34 mouse cellular contexts compared by ENCODE assay signal in the genomic region with DNA sequence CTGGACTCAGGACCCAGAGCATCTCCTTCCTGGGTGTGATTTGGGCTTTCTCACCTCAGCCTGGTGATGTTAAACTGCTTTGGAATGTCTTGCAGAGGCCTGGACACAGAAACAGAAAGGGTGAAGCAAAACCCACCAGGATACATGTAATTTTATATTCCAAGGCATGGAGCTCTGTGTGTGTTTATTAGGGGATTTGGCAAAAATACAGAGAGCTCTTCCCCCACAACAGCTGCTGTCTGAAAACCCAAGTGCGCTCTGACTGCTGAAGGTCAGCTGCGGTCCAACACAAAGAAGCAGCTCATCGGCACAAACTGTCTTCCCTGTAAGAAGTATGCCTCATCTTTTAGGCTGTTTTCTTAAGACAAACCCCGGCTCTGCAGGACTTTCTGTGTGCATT. TPM values are rescaled to one million over a fixed set of nuclear protein-coding genes. Genes with fewer than 3 reads are reported as not detected.
DNase-seq lines count a peak whose midpoint lies in the region; ATAC-seq and TF ChIP-seq lines count a peak whose summit lies in the region.
"Had no signal": no experiment of that assay in that cellular context is flagged by ENCODE, and none has a peak within 500 bp of the region (broad histone marks: within the 10 kb centered on the region; RNA-seq: fewer than 3 reads in every experiment).

No protein-coding gene starts in this region.

- H3K4me1 ChIP-seq in hindbrain, postnatal 0 days (ENCODE audit: insufficient read depth, low read length) = 0 out of 2 replicates have a peak, but pooled peaks cover 5% of the 10 kb centered on the region
- H3K4me1 ChIP-seq in hindbrain, embryonic 10.5 days (replicated peaks) = no peaks in the 10 kb centered on the region
- H3K4me1 ChIP-seq: heart, embryonic 15.5 days had no signal

- no peaks in the 10 kb centered on the region for H3K9me3 ChIP-seq in hindbrain, postnatal 0 days (ENCODE audit: low read length)
- H3K9me3 ChIP-seq in hindbrain, embryonic 10.5 days = no peaks in the 10 kb centered on the region
- H3K9me3 ChIP-seq: heart, embryonic 15.5 days had no signal

- H3K27me3 ChIP-seq in hindbrain, postnatal 0 days (ENCODE audit: insufficient read depth, low read length) = no peaks in the 10 kb centered on the region
- no peaks in the 10 kb centered on the region for H3K27me3 ChIP-seq in hindbrain, embryonic 10.5 days (ENCODE audit: insufficient read depth, poor library complexity, severe bottlenecking)
- H3K27me3 ChIP-seq: heart, embryonic 15.5 days had no signal

- peak overlapping the region; percentile 41 for H3K27ac ChIP-seq in hindbrain, postnatal 0 days
- H3K27ac ChIP-seq in hindbrain, embryonic 10.5 days = no peak overlapping the region
- H3K27ac ChIP-seq: heart, embryonic 15.5 days; left cerebral cortex, adult 2 months had no signal

- no peak overlapping the region for H3K4me3 ChIP-seq in hindbrain, postnatal 0 days (ENCODE audit: low read length)
- H3K4me3 ChIP-seq in hindbrain, embryonic 10.5 days = no peak overlapping the region
- H3K4me3 ChIP-seq: heart, embryonic 15.5 days; left cerebral cortex, adult 2 months had no signal

- WGBS in hindbrain, postnatal 0 days = 52% methylated on average over 4 of the region's 4 CpGs
- 90% methylated on average over 4 of the region's 4 CpGs for WGBS in hindbrain, embryonic 10.5 days

- ATAC-seq in hindbrain, postnatal 0 days = 0 out of 2 replicates have a peak, but pooled peaks have one; percentile 51
- ATAC-seq: activated CD4-positive, CD25-positive, alpha-beta regulatory T cell, adult 4 months; liver, postnatal 0 days had no signal

- H3K4me2 ChIP-seq in hindbrain, postnatal 0 days (ENCODE audit: low read depth, low read length) = no peak overlapping the region
- H3K4me2 ChIP-seq: heart, embryonic 15.5 days; liver, embryonic 11.5 days; midbrain, embryonic 11.5 days had no signal

- no peak for TF ChIP-seq CTCF in hindbrain, postnatal 0 days (IDR thresholded peaks at IDR 0.05; ENCODE audit: low read depth)

- H3K9ac ChIP-seq in hindbrain, postnatal 0 days (replicated peaks; ENCODE audit: low read length) = no peak overlapping the region
- H3K9ac ChIP-seq: heart, embryonic 15.5 days; liver, postnatal 0 days had no signal

- H3K36me3 ChIP-seq in hindbrain, postnatal 0 days (ENCODE audit: insufficient read depth, low read length) = no peaks in the 10 kb centered on the region
- no peaks in the 10 kb centered on the region for H3K36me3 ChIP-seq in hindbrain, embryonic 10.5 days
- H3K36me3 ChIP-seq: heart, embryonic 15.5 days had no signal

- DNase-seq in cerebellum, postnatal 10 days = peak; percentile 51 to 61
- no peak for DNase-seq in cerebellum, adult 9-10 months
- peak; percentile 40 for DNase-seq in hindbrain, postnatal 0 days (ENCODE audit: low spot score)
- DNase-seq in hindbrain, embryonic 10.5 days (ENCODE audit: low spot score) = no peak
- peak; percentile 13 for DNase-seq in layer of hippocampus, adult 9-11 months
- no peak for DNase-seq in layer of hippocampus, adult 9-10 months (ENCODE audit: low spot score)
- DNase-seq in right cerebral cortex, postnatal 25 days = peak; percentile 5
- DNase-seq in right cerebral cortex, postnatal 36 days (ENCODE audit: low spot score in 2 of 2) = no peak
- DNase-seq: adrenal gland, adult 8-10 months; cerebellum, adult 8-10 months; heart, postnatal 36 days; kidney, adult 2 months; kidney, postnatal 36 days; liver, postnatal 0 days; lung, postnatal 14 days; right cerebral cortex, adult 18-20 months; thymus, adult 18-20 months; thymus, postnatal 36 days had no signal

RNA-seq across cellular contexts. Expression of a gene that starts 15.9 kb away (rescaled TPM):
- total RNA-seq in hindbrain, postnatal 0 days (2014; rRNA removed) = not detected in 2 replicates
- not detected in 2 replicates for polyA plus RNA-seq in hindbrain, postnatal 0 days (2015; fragmentation: Nextera tagmentation; extraction: Ambion mirVana)
- polyA plus RNA-seq in hindbrain, embryonic 10.5 days (2016; fragmentation: Nextera tagmentation; extraction: Ambion mirVana) = not detected in 2 replicates
- total RNA-seq: adrenal gland, adult 8-10 months; gastrocnemius, adult 18-20 months; heart, postnatal 36 days; left cerebral cortex, adult 2 months; megakaryocyte progenitor cell, adult 5-6 weeks; monocyte, adult 5-6 weeks had no signal
- polyA plus RNA-seq: activated CD4-positive, CD25-positive, alpha-beta regulatory T cell, adult 4 months; cortical plate, adult 2 months; embryonic facial prominence, embryonic 11.5 days; forebrain, embryonic 11.5 days; gonadal fat pad, adult 2 months; heart, embryonic 15.5 days; kidney, adult 2 months; limb, embryonic 11.5 days; liver, embryonic 11.5 days; liver, postnatal 0 days; midbrain, embryonic 11.5 days; neural tube, embryonic 11.5 days; small intestine, adult 2 months; stomach, embryonic 16.5 days had no signal

Comparison
In these comparisons a context has a peak if more than half of its experiments do, and no peak if none do; other contexts are left out.
1. DNase-seq: peak in cerebellum, postnatal 10 days (2 of 2), hindbrain, postnatal 0 days (single experiment), layer of hippocampus, adult 9-11 months (single experiment) and right cerebral cortex, postnatal 25 days (single experiment); none in cerebellum, adult 9-10 months (single experiment), hindbrain, embryonic 10.5 days (single experiment), layer of hippocampus, adult 9-10 months (single experiment) and right cerebral cortex, postnatal 36 days (0 of 2).